Mouse (Mus musculus): Measurements from ENCODE around the gene Ctbp1. TPM values are rescaled to one million over a fixed set of nuclear protein-coding genes. Genes with fewer than 3 reads are reported as not detected.

The Ctbp1 gene
- total RNA-seq, 1 experiment, result 91.2 TPM

GRCm38 (mm10) chr5:33218081-33218480, 56.7 kb downstream of the Ctbp1 start, which contains the start of gene Spon2:
Gene Spon2 (minus strand): TSS chr5:33218455.
- Histone ChIP-seq H3K36me3 (ENCODE audit: control insufficient read depth, insufficient read depth, low read length, poor library complexity, severe bottlenecking) (no peaks in the 10 kb centered on the region), H3K9me3 (ENCODE audit: control insufficient read depth, insufficient read depth, low read depth, low read length) (no peaks in the 10 kb centered on the region), H3K9ac (ENCODE audit: insufficient read depth, low read depth, low read length, poor library complexity, severe bottlenecking) (no peak within 1 kb of the TSS), H3K27ac (ENCODE audit: insufficient read depth, low read depth, low read length, poor library complexity, severe bottlenecking) (no peak within 1 kb of the TSS), H3K4me1 (ENCODE audit: control insufficient read depth in 2 of 2, insufficient read depth in 2 of 2, low read length in 2 of 2, poor library complexity in 1 of 2) (peaks cover 4 to 19% of the 10 kb centered on the region in 2 experiments; a peak in 3 of 4 replicates), H3K4me3 (ENCODE audit: insufficient read depth in 1 of 2, low read depth in 1 of 2, low read length in 2 of 2, poor library complexity in 1 of 2, severe bottlenecking in 1 of 2) (no peak within 1 kb of the TSS)
- no peak for TF ChIP-seq ZNF384 (IDR thresholded peaks at IDR 0.05; ENCODE audit: low read depth, low read length)
- TF ChIP-seq HCFC1 (IDR thresholded peaks at IDR 0.05; ENCODE audit: borderline replicate concordance, insufficient read depth, low read length), result no peak
- no peak for TF ChIP-seq ZC3H11A (IDR thresholded peaks at IDR 0.05; ENCODE audit: borderline replicate concordance, low read depth, low read length)
- TF ChIP-seq CHD2 (IDR thresholded peaks at IDR 0.05; ENCODE audit: low read depth, low read length), result no peak
- no peak for TF ChIP-seq MAFK (IDR thresholded peaks at IDR 0.05; ENCODE audit: insufficient read depth, low read depth, low read length)
- peak; percentile 62 for DNase-seq (ENCODE audit: low read depth, low spot score)
- in situ Hi-C loops (cut with MboI; ENCODE audit: low sequenced_read_pairs in 2 of 2, unreplicated experiment in 2 of 2), result no loop called here

GRCm38 (mm10) chr5:33217663-33218062, 57.1 kb downstream of the Ctbp1 start:
- Histone ChIP-seq H3K4me1 (ENCODE audit: control insufficient read depth in 2 of 2, insufficient read depth in 2 of 2, low read length in 2 of 2, poor library complexity in 1 of 2) (peaks cover 4 to 19% of the 10 kb centered on the region in 2 experiments; a peak in 3 of 4 replicates), H3K4me3 (ENCODE audit: insufficient read depth in 1 of 2, low read depth in 1 of 2, low read length in 2 of 2, poor library complexity in 1 of 2, severe bottlenecking in 1 of 2) (no peak overlapping the region), H3K36me3 (ENCODE audit: control insufficient read depth, insufficient read depth, low read length, poor library complexity, severe bottlenecking) (no peaks in the 10 kb centered on the region), H3K9ac (ENCODE audit: insufficient read depth, low read depth, low read length, poor library complexity, severe bottlenecking) (no peak overlapping the region), H3K9me3 (ENCODE audit: control insufficient read depth, insufficient read depth, low read depth, low read length) (no peaks in the 10 kb centered on the region), H3K27ac (ENCODE audit: insufficient read depth, low read depth, low read length, poor library complexity, severe bottlenecking) (no peak overlapping the region)
- no peak for DNase-seq (ENCODE audit: low read depth, low spot score)
- TF ChIP-seq ZNF384 (IDR thresholded peaks at IDR 0.05; ENCODE audit: low read depth, low read length) (no peak), ZC3H11A (IDR thresholded peaks at IDR 0.05; ENCODE audit: borderline replicate concordance, low read depth, low read length) (no peak), CHD2 (IDR thresholded peaks at IDR 0.05; ENCODE audit: low read depth, low read length) (no peak), MAFK (IDR thresholded peaks at IDR 0.05; ENCODE audit: insufficient read depth, low read depth, low read length) (no peak), HCFC1 (IDR thresholded peaks at IDR 0.05; ENCODE audit: borderline replicate concordance, insufficient read depth, low read length) (no peak)
- in situ Hi-C loops (cut with MboI; ENCODE audit: low sequenced_read_pairs in 2 of 2, unreplicated experiment in 2 of 2), result no loop called here

GRCm38 (mm10) chr5:33214723-33215122, 60.1 kb downstream of the Ctbp1 start:
- Histone ChIP-seq H3K27ac (ENCODE audit: insufficient read depth, low read depth, low read length, poor library complexity, severe bottlenecking) (no peak overlapping the region), H3K36me3 (ENCODE audit: control insufficient read depth, insufficient read depth, low read length, poor library complexity, severe bottlenecking) (no peaks in the 10 kb centered on the region), H3K9ac (ENCODE audit: insufficient read depth, low read depth, low read length, poor library complexity, severe bottlenecking) (no peak overlapping the region), H3K4me3 (ENCODE audit: insufficient read depth in 1 of 2, low read depth in 1 of 2, low read length in 2 of 2, poor library complexity in 1 of 2, severe bottlenecking in 1 of 2) (no peak overlapping the region), H3K4me1 (ENCODE audit: control insufficient read depth in 2 of 2, insufficient read depth in 2 of 2, low read length in 2 of 2, poor library complexity in 1 of 2) (peaks cover 4 to 19% of the 10 kb centered on the region in 2 experiments; a peak in 3 of 4 replicates), H3K9me3 (ENCODE audit: control insufficient read depth, insufficient read depth, low read depth, low read length) (no peaks in the 10 kb centered on the region)
- in situ Hi-C loops (cut with MboI; ENCODE audit: low sequenced_read_pairs in 2 of 2, unreplicated experiment in 2 of 2), result no loop called here
- TF ChIP-seq HCFC1 (IDR thresholded peaks at IDR 0.05; ENCODE audit: borderline replicate concordance, insufficient read depth, low read length), result no peak
- no peak for TF ChIP-seq ZC3H11A (IDR thresholded peaks at IDR 0.05; ENCODE audit: borderline replicate concordance, low read depth, low read length)
- TF ChIP-seq CHD2 (IDR thresholded peaks at IDR 0.05; ENCODE audit: low read depth, low read length), result no peak
- no peak for TF ChIP-seq ZNF384 (IDR thresholded peaks at IDR 0.05; ENCODE audit: low read depth, low read length)
- no peak for TF ChIP-seq MAFK (IDR thresholded peaks at IDR 0.05; ENCODE audit: insufficient read depth, low read depth, low read length)
- DNase-seq (ENCODE audit: low read depth, low spot score), result no peak

GRCm38 (mm10) chr5:33211254-33211653, 63.5 kb downstream of the Ctbp1 start:
- no peak overlapping the region for H3K27ac ChIP-seq (ENCODE audit: insufficient read depth, low read depth, low read length, poor library complexity, severe bottlenecking)
- H3K9me3 ChIP-seq (ENCODE audit: control insufficient read depth, insufficient read depth, low read depth, low read length), result no peaks in the 10 kb centered on the region
- H3K9ac ChIP-seq (ENCODE audit: insufficient read depth, low read depth, low read length, poor library complexity, severe bottlenecking), result no peak overlapping the region
- H3K4me3 ChIP-seq (ENCODE audit: insufficient read depth in 1 of 2, low read depth in 1 of 2, low read length in 2 of 2, poor library complexity in 1 of 2, severe bottlenecking in 1 of 2), result no peak overlapping the region
- TF ChIP-seq ZNF384 (IDR thresholded peaks at IDR 0.05; ENCODE audit: low read depth, low read length) (no peak), MAFK (IDR thresholded peaks at IDR 0.05; ENCODE audit: insufficient read depth, low read depth, low read length) (no peak), HCFC1 (IDR thresholded peaks at IDR 0.05; ENCODE audit: borderline replicate concordance, insufficient read depth, low read length) (no peak), CHD2 (IDR thresholded peaks at IDR 0.05; ENCODE audit: low read depth, low read length) (no peak), ZC3H11A (IDR thresholded peaks at IDR 0.05; ENCODE audit: borderline replicate concordance, low read depth, low read length) (no peak)
- DNase-seq (ENCODE audit: low read depth, low spot score), result no peak
- in situ Hi-C loops (cut with MboI; ENCODE audit: low sequenced_read_pairs in 2 of 2, unreplicated experiment in 2 of 2), result no loop called here
- peaks cover 0 to 8% of the 10 kb centered on the region in 2 experiments; a peak in 2 of 4 replicates for H3K4me1 ChIP-seq (ENCODE audit: control insufficient read depth in 2 of 2, insufficient read depth in 2 of 2, low read length in 2 of 2, poor library complexity in 1 of 2)
- H3K36me3 ChIP-seq (ENCODE audit: control insufficient read depth, insufficient read depth, low read length, poor library complexity, severe bottlenecking), result no peaks in the 10 kb centered on the region

Measured in ES-E14 (cell line).